Mouse (Mus musculus) B cell, adult 2 months (primary cell): ENCODE measurements around the gene Ica1l.

Source experiments
- DNase-seq, 2 experiments: peaks; one replicate each; pipeline ENCODE4 v3.0.0; 2022

The Ica1l gene

GRCm38 (mm10) chr1:59959941-59960340 lies 83.0 kb downstream of the Ica1l start:
- DNase-seq: no peak

DNA sequence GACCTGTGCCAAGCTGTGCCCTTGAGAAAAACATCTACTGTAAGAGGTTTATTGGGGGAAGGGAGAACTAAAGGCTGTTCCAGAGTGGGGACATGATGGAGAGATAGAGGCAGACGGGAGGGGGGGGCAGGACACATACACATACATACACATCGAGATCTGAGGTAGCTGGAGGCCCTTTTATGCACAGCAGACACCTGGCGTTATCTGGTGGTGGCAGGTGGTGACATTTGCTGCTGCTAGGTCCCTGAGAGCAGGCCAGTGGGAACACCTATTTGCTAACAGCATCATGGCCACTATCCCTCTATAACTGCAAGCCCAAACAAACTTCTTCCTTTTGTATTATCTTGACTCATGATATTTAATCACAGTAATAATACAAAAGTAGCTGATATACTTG lies 85.8 kb downstream of the Ica1l start:
- DNase-seq: no peak

DNA sequence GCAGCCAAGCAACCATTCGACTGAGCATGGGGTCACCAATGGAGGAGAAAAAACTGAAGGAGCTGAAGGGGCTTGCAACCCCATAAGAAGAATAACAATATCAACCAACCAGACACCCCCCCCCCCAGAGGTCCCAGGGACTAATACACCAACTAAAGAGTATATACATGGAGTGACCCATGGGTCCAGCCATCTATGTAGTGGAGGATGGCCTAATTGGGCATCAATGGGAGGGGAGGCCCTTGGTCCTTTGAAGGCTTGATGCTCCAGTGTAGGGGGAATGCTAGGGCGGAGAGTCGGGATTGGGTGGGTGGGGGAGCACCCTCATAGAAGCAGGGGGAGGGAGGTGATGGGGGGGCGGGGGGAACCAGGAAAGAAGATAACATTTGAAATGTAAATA lies 95.5 kb downstream of the Ica1l start:
- DNase-seq: no peak

GRCm38 (mm10) chr1:59945969-59946368 lies 97.0 kb downstream of the Ica1l start:
- DNase-seq: no peak

- no peak for DNase-seq
Observed at GRCm38 (mm10) chr1:59943825-59944224, 99.2 kb downstream of the Ica1l start.

- DNase-seq: no peak
Observed at GRCm38 (mm10) chr1:59942057-59942790, 100.8 kb downstream of the Ica1l start.

DNA sequence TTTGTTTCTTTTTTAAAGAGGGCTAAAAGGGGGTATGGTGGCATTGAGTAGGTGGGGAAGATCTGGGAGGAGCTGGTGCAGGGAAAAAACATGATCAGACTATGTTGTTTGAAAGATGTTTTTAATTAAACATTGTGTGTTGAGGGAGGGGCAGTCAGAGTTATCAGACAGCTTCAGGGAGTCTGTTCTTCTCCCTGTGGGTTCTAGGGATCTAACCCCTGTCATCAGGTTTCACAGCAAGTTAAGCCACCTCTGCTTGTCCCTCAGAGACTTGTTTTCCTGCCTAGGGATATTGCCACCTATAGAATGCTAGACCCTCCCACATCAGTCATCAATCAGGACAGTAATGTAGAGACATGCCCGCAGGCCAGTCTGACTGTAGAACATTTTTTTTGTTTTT lies 101.9 kb downstream of the Ica1l start:
- DNase-seq: no peak

GRCm38 (mm10) chr1:59932991-59933390 lies 110.0 kb downstream of the Ica1l start:
- DNase-seq: no peak
